9 mouse cellular contexts compared by ENCODE assay signal in the genomic region with DNA sequence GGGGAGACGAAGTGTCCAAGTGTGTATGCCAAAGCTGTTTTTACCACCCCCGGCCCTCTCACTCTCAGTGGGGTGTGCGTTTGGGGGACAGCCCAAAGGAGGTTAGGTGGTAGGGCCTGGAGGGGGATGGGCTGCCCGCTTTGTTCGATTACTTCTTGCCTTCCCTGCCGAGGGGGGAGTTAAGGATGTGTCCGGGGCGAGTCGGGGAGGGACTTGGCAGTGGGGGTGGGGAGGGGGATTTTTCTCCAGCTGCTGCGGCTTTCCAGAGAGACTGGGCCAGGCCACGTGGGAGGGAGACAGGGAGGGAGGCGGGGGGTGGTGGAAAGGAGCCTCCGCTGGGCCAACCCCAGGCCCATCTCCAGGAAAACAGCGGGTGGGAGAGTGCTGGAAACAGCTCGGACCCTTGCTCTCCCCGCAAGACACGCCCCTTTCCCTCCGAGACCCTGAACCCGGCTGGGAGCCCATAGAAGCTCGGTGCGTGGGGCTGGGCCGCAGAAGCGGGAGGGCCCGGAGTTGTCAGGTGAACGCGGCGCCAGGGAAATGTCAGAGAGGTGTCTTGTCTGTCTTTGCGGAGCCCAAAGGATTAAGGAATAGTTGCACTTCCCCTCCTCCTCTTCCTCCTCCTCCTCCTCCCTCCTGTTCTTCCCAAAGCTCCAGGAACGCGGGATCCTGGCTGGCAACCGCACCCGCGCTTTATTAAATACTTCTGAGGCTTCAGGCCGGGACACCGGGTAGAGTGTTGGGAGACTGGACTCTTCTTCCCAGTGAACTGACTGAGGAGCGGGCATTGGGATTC. TPM values are rescaled to one million over a fixed set of nuclear protein-coding genes. Genes with fewer than 3 reads are reported as not detected.
DNase-seq lines count a peak whose midpoint lies in the region; ATAC-seq lines count a peak whose summit lies in the region.
"Had no signal": no experiment of that assay in that cellular context is flagged by ENCODE, and none has a peak within 500 bp of the region (broad histone marks: within the 10 kb centered on the region; RNA-seq: fewer than 3 reads in every experiment).

No protein-coding gene starts in this region.

- H3K4me1 ChIP-seq in liver, embryonic 16.5 days (ENCODE audit: control insufficient read depth, low read depth, low read length), result no peaks in the 10 kb centered on the region; the same call in 1 of the 2 replicates

- H3K9me3 ChIP-seq in liver, embryonic 16.5 days (replicated peaks; ENCODE audit: control insufficient read depth, low read length), result peaks cover 3% of the 10 kb centered on the region; the same call in 1 of the 2 replicates

- peak overlapping the region; percentile 61 for H3K4me3 ChIP-seq in liver, embryonic 16.5 days (ENCODE audit: low read depth, low read length)

- peak overlapping the region; percentile 72 for H3K27ac ChIP-seq in liver, embryonic 16.5 days (ENCODE audit: low read length)

- peak; percentile 76 for DNase-seq in kidney, postnatal 10 days
- no peak for DNase-seq in kidney, postnatal 36 days
- peak; percentile 64 for DNase-seq in adrenal gland, postnatal 14 days
- DNase-seq in embryo, embryonic 11 days, result peak; percentile 87
- peak; percentile 20 to 34 for DNase-seq in heart, postnatal 10 days
- peak; percentile 72 to 76 for DNase-seq in right cerebral cortex, postnatal 10 days (ENCODE audit: low spot score in 2 of 2)
- no peak for DNase-seq in thymus, postnatal 36 days

- peak overlapping the region; percentile 67 for H3K4me2 ChIP-seq in liver, embryonic 16.5 days (ENCODE audit: low read depth, low read length)

- 14% methylated on average over 36 of the region's 36 CpGs for WGBS in liver, embryonic 16.5 days (ENCODE audit: insufficient replicate concordance)

- peak; percentile 25 for ATAC-seq in liver, embryonic 16.5 days (ENCODE audit: low read depth)

- H3K36me3 ChIP-seq in liver, embryonic 16.5 days (ENCODE audit: control insufficient read depth, insufficient read depth), result no peaks in the 10 kb centered on the region

- H3K27me3 ChIP-seq in liver, embryonic 16.5 days (ENCODE audit: control insufficient read depth, insufficient read depth, low read depth, low read length), result peaks cover 46% of the 10 kb centered on the region

- peak overlapping the region; percentile 40; the same call in 1 of the 2 replicates for H3K9ac ChIP-seq in liver, embryonic 16.5 days (ENCODE audit: low read depth, low read length)

- intact Hi-C loops in heart, postnatal 10 days (cut with DNase I), result no loop called here

RNA-seq across cellular contexts. Expression of a gene that starts 1.3 kb away (rescaled TPM):
- total RNA-seq in adrenal gland, postnatal 14 days (2021), result 18.3 and 23.2 TPM in 2 replicates
- total RNA-seq in heart, postnatal 10 days (2021), result 10 to 100 TPM; 14.4 to 15.6 TPM
- 6.8 and 9.4 TPM in 2 replicates for polyA plus RNA-seq in liver, embryonic 16.5 days (2015; fragmentation: Nextera tagmentation; extraction: Ambion mirVana)
- total RNA-seq: neutrophil, adult 5-6 weeks had no signal

RNA-seq across cellular contexts. Expression of a gene that starts 38.4 kb away (rescaled TPM):
- 1.2 and 1.4 TPM in 2 replicates for total RNA-seq in adrenal gland, postnatal 14 days (2021)
- under 1 TPM; 0.22 to 0.40 TPM for total RNA-seq in heart, postnatal 10 days (2021)
- polyA plus RNA-seq in liver, embryonic 16.5 days (2015; fragmentation: Nextera tagmentation; extraction: Ambion mirVana), result 0.04 TPM in 1 of 2 replicates, not detected in the other

Comparison
In these comparisons a context has a peak if more than half of its experiments do, and no peak if none do; other contexts are left out.
1. DNase-seq: peak in kidney, postnatal 10 days (single experiment), adrenal gland, postnatal 14 days (single experiment), embryo, embryonic 11 days (single experiment), heart, postnatal 10 days (2 of 2) and right cerebral cortex, postnatal 10 days (2 of 2); none in kidney, postnatal 36 days (0 of 2) and thymus, postnatal 36 days (0 of 2).